Mouse (Mus musculus) brain, embryonic 14.5 days (tissue): Measurements from ENCODE around the gene Nme7. TPM values are rescaled to one million over a fixed set of nuclear protein-coding genes. Genes with fewer than 3 reads are reported as not detected.

ENCODE experiments used
- DNase-seq: peaks from one replicate; pipeline ENCODE4 v3.0.0-alpha.2; 2011; ENCODE audit warnings: low read depth
- CTCF ChIP-seq: fragments of 200-500 bp; IDR thresholded peaks from 2 replicates; pipeline ENCODE4 v1.5.1; 2012; ENCODE audit warnings: inconsistent platforms, mild to moderate bottlenecking, moderate library complexity, borderline replicate concordance; ENCODE audit not compliant: insufficient read depth, insufficient read length; ENCODE audit errors: extremely low read depth
- POLR2A ChIP-seq: fragments of 200-500 bp; IDR thresholded peaks from 2 replicates; pipeline ENCODE4 v1.6.1; 2012; ENCODE audit warnings: mild to moderate bottlenecking, inconsistent platforms, borderline replicate concordance; ENCODE audit not compliant: poor library complexity, insufficient read depth, insufficient read length, severe bottlenecking; ENCODE audit errors: extremely low read depth
- polyA plus RNA-seq: library from polyadenylated mRNA; depleted of rRNA; stranded (reverse); fragments of >200 nt; gene quantifications from 2 replicates; pipeline ENCODE4 v1.2.3, GENCODE M21; 2012; rRNA removed

Gene Nme7
- polyA plus RNA-seq, 1 experiment = 19.2 TPM

- no peak for TF ChIP-seq POLR2A
- no peak for TF ChIP-seq CTCF
- DNase-seq = no peak
These were observed 167.1 kb downstream of the Nme7 start for GRCm38 (mm10) chr1:164470985-164471384.

GRCm38 (mm10) chr1:164471632-164472031 is 167.7 kb downstream of the Nme7 start:
- TF ChIP-seq CTCF = no peak
- no peak for TF ChIP-seq POLR2A
- no peak for DNase-seq

GRCm38 (mm10) chr1:164473398-164473797 is 169.5 kb downstream of the Nme7 start:
- TF ChIP-seq POLR2A = no peak
- no peak for TF ChIP-seq CTCF
- no peak for DNase-seq

GRCm38 (mm10) chr1:164474310-164474709 is 170.4 kb downstream of the Nme7 start:
- DNase-seq = no peak
- TF ChIP-seq POLR2A (no peak), CTCF (no peak)

GRCm38 (mm10) chr1:164474778-164475511 is 171.0 kb downstream of the Nme7 start:
- TF ChIP-seq CTCF (no peak), POLR2A (no peak)
- DNase-seq = peak; percentile 78

- DNase-seq = no peak
- TF ChIP-seq POLR2A (no peak), CTCF (no peak)
These were observed 172.0 kb downstream of the Nme7 start for GRCm38 (mm10) chr1:164475895-164476294.

- TF ChIP-seq CTCF (no peak), POLR2A (no peak)
- no peak for DNase-seq
These were observed 177.1 kb downstream of the Nme7 start for GRCm38 (mm10) chr1:164480755-164481644.

GRCm38 (mm10) chr1:164481645-164482354 is 177.9 kb downstream of the Nme7 start:
- TF ChIP-seq CTCF (no peak), POLR2A (no peak)
- DNase-seq = no peak

GRCm38 (mm10) chr1:164482833-164483232 is 178.9 kb downstream of the Nme7 start:
- no peak for DNase-seq

GRCm38 (mm10) chr1:164483728-164484127 is 179.8 kb downstream of the Nme7 start:
- TF ChIP-seq POLR2A (no peak), CTCF (no peak)
- no peak for DNase-seq

More at GRCm38 (mm10) chr1:164482833-164483232, 178.9 kb downstream of the Nme7 start:
- TF ChIP-seq CTCF (no peak), POLR2A (no peak)

Other genes starting within 250 kb of the Nme7 start
- 0.12 TPM in 1 of 2 replicates, not detected in the other for gene Sell, start 242.1 kb upstream of the Nme7 start, polyA plus RNA-seq
- not detected in 2 replicates for gene Selp, start 188.9 kb upstream of the Nme7 start, polyA plus RNA-seq
- 0.16 and 0.36 TPM in 2 replicates for gene F5, start 152.3 kb upstream of the Nme7 start, polyA plus RNA-seq
- gene Slc19a2, start 55.1 kb upstream of the Nme7 start, polyA plus RNA-seq = 8.3 and 8.5 TPM in 2 replicates
- 8.9 and 13.0 TPM in 2 replicates for gene Ccdc181, start 28.5 kb upstream of the Nme7 start, polyA plus RNA-seq
- gene Blzf1, start 3.4 kb downstream of the Nme7 start, polyA plus RNA-seq = 10.7 and 12.3 TPM in 2 replicates
- gene Atp1b1, start 154.2 kb downstream of the Nme7 start, polyA plus RNA-seq = 78.0 and 126 TPM in 2 replicates